Mouse (Mus musculus) layer of hippocampus, postnatal 25 days (tissue): Measurements from ENCODE around the gene Mpi. TPM values are rescaled to one million over a fixed set of nuclear protein-coding genes. Genes with fewer than 3 reads are reported as not detected.

ENCODE experiments used
- DNase-seq, 2 experiments: peaks; one replicate each; pipeline ENCODE4 v3.0.0; 2022; ENCODE audit warnings: mixed read lengths in 2 of 2, low spot score in 1 of 2; ENCODE audit errors: extremely low spot score in 1 of 2
- total RNA-seq, 2 experiments: library from RNA; stranded (reverse); gene quantifications; 2 replicates each; pipeline ENCODE4 v1.2.3; 2021

The Mpi gene
- total RNA-seq, 2 experiments from 2014 or later, result 69.5 to 76.0 TPM

DNA sequence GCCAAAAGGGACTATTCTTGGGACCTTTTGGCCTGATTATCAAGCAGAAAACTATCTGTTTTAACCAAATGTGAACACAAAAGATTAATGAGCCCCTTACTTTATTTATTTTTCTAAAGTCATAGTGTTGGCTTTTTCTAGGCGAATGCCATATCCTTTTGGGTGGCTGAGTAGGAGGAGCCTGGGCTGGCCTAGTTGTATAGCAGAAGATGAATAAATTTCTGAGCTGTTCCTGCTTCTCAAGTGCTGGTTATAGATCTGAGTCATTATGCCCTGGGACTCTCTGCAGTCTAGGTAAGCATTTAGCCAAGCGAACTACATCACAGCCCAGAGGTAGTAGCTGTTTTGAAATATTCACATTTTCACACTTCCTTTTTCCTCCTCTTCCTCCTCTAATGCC is 27.0 kb downstream of the Mpi start:
- no peak for DNase-seq

- no peak for DNase-seq
These were observed 28.1 kb downstream of the Mpi start for GRCm38 (mm10) chr9:57524439-57524838.

GRCm38 (mm10) chr9:57523754-57524153 is 28.8 kb downstream of the Mpi start:
- no peak for DNase-seq

DNA sequence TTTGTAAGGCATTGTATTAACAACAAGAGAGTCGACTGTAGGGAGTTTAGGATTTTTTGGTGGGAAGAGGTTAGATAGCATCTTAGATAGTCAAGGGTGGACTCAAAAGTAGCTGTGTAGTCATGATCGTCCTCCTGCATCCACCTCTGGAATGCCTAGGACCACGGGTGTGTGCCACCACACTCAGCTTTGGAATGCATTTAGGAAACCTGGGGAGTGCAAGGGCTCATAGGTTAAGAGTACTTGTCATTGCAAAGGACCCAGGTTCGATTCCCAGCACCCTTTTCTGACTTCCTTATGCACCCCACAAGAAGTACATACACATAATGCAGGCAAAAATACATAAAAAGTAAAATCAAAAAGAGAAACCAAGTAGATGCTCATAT is 29.7 kb downstream of the Mpi start:
- no peak for DNase-seq

- no peak for DNase-seq
These were observed 30.3 kb downstream of the Mpi start for GRCm38 (mm10) chr9:57522114-57522860.

DNA sequence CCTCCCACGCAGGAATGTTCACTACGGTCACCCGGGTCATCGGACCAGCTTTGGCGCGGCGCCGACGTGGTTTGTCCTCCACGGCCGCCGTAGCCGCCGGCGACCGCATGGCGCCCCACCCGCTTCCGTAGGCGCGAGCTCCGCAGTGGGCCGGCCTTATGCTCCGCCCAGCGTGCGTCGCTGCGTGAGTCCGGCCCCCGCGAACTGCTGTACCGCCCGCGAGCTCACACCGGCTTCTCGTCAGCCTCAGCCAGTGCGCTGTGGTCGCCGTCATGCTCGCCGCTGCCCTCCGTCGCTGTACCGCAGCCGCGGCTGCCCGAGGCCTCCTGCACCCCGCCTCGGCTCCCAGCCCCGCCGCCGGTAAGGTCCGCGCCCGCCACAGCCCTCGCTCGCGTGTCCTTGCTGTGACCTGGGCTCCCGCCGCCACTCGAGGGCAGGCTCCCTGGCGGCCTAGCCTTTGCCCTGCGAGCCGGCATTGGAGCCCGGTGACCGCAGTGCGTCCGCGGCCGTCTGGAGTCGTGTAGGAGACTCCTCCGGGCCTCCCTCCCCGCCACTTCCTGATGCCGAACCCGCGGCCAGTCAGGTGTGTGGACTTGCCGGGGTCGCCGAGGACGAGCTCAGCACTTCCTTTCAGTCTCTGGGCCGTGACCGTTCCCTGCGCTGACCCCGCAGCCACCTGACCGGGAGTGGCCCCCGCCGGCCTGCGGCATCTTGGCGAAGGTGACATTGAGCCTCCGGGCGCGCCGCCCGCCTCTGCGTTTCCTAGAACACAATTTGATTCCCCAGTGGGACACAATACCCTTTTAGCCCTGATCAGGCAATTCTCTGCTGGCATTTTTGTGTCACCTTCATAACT is 31.3 kb downstream of the Mpi start, which contains the start of gene Cox5a:
Cox5a (plus strand) TSS at position 219 of the 856 bp plus-strand sequence.
- peak; percentile 92 for DNase-seq

DNA sequence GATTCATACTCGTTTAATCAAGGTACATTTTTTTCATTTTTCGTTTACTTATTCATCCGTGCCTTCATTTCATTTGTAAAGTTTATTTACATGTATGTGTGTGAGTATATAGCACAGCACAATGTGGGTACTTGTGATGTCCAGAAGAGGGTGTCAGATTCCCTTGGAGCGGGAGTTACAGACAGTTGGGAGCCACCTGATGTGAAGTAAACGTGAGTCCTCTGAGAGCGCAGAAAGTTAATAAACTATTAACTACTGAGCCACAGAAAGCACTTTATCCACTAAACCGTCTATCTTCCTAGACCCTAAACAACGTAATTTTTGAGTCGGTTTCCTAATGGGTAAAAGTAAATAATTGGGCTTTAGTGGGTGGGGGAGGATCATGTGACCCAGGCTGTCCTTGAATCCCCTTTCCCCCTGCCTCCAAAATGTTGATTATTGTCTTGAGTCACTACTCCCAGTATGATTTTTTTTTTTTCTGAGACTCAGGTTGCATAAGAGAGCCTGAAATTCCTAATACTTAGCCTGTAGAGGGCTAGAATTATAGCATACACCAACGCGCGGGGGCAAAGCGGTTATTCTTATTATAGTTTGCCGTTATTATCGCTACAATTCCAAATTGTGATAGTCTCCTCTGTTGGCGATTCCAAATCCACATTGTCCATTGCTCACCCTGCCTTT is 32.0 kb downstream of the Mpi start:
- no peak for DNase-seq

GRCm38 (mm10) chr9:57517113-57517512 is 35.5 kb downstream of the Mpi start:
- DNase-seq, result peak; percentile 47 to 80

DNA sequence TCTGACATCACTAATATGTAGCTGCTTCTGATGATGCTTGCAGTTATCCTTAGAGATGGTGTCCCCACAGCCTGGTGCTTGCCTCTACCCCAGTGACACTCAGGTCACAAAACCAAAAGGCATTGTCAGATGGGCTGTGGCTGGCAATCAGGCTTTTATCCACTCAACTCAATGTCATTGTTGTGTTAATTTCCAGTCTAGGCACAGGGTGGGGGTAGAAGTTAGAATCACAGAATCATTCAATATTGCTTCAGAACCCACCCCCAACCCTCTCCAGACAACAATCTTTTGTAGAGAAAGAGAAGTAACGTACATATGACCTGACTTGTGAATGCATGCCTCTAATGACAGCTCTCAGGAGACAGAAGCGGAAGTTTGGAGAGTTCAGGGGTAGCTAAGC is 42.0 kb downstream of the Mpi start:
- no peak for DNase-seq

DNA sequence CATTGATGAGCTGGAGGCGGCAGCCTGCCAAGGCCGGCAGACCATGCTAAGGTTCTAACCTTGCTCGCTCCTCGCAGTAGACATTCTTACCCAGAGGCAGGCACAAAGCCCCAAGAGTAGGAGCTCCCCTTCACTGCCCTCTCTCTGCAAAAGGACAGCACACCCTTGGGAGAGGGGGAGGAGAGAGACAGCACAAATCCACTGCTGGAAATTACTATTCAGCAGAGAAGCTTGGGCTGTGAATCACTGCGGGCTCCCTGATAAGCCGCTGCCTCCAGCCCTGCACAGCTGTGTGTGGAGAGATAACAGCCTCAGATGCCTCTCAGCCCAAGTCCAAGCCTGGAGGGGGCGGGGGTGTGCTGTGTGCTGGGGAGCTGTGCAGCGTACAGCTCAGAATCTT is 46.9 kb downstream of the Mpi start:
- no peak for DNase-seq

DNA sequence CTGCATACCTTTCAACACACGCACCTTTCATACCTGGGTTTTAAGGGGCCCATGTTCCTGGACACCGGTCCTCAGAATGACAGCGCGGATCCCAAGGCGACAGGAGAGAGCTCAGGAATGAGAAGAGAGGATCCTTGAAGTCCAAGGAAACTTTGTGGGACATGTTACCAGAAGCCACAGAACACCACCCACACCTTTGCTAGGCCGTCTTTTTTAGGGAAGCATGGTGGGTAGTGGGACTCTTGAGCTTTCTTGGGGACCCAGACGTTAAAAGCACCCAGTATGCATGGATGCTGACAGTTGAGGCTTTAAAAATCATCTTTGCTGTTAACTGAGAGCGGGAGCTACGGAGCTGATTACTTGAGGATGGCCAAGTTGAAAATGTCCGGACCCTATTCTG is 47.7 kb downstream of the Mpi start:
- no peak for DNase-seq

GRCm38 (mm10) chr9:57504381-57504700 is 48.2 kb downstream of the Mpi start:
- peak; percentile 22 to 27 for DNase-seq

- peak; percentile 16 to 38 for DNase-seq
These were observed 48.8 kb downstream of the Mpi start, which contains the start of gene Rpp25 for GRCm38 (mm10) chr9:57503622-57504380. TSS of gene Rpp25 (plus strand) at chr9:57504026.

DNA sequence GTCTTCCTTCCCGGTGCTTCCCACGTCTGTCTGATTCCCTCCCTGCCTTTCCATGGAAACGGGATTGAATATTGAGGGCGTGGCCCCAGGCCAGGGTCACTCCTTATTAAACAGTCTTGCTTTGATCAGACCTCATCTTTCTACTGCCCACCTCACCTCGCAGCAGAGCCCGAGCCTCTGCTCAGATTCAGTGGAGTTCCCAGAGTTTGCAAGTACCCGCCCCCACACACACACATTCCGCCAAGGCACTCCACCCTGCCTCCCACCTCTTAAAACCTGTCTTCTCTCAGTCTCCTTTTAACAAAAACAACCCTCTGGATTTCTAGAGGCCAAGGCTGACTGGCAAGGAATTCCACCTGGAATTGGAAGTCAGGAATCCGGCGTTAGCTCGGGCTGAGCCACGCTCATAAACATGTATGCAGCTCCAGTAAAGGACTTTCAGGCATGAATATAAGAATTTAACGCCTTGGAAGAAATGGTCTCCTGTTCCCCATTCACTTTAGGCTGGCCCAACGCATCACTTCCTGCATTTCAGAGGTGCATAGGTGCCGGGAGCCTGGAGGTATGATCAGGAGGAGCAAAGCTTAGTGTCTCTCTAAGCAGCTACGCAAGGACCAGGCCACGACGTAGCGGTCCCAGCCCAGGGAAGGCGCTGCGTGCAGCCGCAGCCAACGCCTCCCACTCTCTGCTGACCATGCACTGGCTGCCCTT is 49.5 kb downstream of the Mpi start:
- DNase-seq, result no peak

DNA sequence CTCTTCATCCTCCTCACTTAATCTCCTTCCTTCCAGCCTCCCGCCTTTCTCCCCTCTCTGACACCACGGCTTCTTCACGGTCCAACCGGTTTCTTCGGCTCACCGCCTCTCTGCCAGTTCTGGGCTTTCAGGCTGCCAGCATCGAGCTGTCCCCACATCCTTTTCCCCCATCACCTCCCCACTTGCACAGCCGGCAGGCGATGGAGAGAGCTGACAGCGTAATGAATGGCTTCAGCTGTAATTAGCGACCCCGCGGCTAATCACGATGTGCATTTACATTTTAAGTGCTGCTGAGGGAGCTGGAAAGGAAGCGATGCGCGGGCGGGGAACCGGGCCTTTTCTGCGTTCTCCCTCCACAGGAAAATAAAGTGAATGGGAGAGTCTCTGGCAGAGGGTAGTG is 50.7 kb downstream of the Mpi start:
- no peak for DNase-seq

DNA sequence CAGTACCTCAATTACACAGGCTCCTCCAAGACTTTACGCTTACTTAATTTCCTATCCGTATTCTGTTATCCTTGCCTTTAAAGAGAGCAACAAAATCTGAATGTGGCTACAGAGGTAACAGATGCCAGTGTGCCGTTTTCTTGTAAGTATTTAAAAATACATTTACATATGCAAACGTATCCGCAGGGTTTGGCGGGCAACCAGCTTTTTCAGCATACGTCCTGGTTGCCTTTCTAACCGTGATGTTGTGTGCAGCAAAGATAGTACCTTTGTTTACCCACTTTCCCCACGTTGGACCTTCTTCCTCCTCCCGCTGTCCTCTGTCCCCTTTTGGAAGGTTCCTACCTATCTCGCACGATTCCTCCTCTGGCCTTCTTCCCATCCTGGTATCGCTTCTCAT is 51.1 kb downstream of the Mpi start:
- no peak for DNase-seq

GRCm38 (mm10) chr9:57498536-57498935 is 54.0 kb downstream of the Mpi start:
- no peak for DNase-seq

- no peak for DNase-seq
These were observed 55.3 kb downstream of the Mpi start for GRCm38 (mm10) chr9:57497236-57497635.

GRCm38 (mm10) chr9:57494970-57495369 is 57.6 kb downstream of the Mpi start:
- DNase-seq, result no peak
